Mouse (Mus musculus) brain, embryonic 18.5 days (tissue): ENCODE results near the gene Map3k3.

Experiments
- DNase-seq: peaks from one replicate; pipeline ENCODE4 v3.0.0-alpha.2; 2012; ENCODE audit warnings: low read depth, low spot score

Map3k3 gene

DNA sequence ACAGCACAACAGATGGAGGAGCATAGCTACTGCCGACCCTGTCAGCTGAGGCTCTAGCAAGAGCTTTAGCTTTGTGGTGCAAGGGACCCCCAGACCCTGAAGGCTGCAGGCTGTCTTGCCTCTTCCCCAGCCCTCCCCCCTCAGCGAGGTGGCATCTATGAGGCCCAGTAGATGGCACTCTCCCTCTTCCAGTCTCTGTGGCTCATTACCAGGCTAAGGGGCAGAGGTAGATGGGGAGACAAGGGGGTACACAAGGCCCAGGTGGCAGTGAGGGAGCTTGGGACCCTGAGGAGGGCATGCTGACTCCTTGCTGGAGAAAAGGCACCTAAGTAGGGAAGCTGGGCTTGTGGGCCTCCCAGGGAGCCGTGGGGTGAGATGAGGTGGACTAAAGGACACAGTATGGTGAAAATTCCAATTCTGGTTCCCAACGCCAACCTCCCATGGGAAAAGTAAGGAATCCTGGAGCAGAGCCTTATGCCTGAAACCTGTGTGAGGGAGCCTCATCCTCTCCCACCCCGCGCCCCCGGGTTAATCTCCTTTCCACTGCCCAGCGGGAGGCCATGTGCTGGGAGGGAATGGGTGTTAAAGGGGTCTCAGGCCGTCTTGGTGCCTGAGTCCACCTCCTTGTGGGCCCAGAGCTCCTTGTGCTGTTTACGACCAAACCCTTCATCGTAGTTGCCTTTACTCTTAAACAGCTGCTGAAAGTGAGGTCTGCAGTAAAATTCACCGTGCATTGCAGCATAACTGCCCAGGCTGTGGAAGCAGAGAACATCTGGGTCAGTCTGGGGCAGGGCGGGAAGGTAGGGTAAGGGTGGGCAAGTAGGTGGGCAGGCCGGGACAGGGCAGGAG is 73.9 kb downstream of the Map3k3 start:
- no peak for DNase-seq

DNA sequence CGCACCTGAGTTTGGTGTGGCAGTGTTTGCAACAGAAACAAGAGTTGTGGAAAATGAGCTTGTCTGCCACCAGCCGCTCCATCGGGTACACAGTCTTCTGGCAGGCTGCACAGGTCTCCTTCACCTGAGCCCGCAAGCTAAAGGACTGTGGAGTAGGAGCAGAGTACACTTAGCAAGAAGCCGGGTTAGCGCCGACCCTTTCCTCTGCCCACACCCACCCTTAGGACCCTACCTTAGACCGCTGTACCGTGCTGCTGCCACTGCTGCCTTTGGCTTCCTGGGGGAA is 74.5 kb downstream of the Map3k3 start:
- DNase-seq, result no peak

DNA sequence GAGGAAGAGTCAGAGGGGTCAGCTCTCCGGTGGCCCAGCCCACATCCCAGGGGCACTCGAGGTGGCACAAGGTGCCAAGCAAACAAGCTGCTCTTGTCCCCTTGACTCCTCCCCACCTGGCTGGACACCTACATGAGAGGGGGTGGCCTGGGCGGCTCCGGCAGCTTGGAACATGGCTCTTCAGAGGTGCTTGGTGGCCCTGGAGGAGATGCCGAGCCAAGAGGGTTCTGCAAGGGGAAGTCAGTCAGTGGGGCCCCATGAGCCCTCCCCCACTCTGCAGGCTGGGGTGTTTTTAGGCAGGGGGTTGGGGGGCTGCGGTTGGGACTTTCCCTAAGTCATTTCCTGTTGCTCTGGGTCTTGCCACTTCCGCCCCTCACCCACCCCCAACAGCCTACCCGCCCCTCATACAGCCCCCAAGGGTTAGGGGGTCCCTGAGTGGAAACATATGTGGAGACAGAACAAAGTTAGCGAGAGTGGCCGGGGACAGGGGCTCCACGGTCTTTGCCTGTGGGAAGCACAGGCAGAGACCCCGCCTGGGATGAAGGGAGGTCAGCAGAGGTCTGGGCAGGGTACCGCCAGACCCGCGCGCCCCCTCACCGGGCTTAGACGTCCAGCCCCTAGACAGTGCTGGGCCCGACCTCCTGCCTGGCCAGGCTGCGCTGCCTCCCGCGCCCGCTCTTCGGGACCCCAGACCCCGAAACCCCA is 75.0 kb downstream of the Map3k3 start:
- DNase-seq, result no peak

DNA sequence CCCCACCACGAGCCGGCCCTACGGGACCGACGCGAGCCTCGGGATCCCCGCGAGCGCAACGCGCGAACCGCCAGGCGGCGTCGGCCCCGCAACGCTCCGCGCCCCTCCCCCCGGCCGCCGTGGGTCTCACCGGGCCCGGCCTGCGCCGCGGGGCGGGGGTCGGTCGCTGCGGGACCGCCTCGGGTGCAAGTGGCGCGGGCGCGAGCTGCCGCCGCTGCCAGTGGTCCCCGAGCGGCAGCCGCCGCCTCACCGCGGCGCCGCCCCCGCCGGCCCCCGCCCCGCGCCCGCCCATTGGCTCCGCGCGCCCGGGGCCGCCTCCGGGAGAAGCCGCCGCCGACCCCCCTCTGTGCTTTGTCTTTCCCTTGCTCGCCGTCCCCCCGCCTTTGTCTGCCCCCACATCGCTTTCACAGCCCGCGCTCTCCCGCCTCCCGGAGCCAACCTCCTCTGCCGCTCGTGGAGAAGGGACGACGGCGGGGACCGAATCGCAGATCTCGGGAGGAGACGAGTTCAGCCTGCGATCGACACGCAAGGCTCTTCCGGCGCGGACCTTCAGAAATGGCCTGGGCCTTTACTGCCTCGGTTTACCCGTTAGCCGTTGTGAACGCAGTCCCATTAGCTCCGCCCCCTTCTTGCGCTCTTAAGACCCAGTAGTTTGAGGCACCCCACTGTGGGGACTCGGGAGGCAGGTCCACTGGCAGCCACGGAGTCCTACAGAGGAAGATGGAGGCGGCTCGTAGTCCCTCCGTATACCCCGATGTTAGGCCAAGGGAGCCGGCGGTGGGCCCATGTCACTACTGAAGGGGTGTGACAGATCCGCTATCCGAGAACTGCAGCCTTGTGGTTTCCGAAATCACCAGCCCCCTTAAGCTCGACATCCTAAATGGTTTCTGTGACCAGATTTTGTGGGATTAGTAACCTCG is 75.8 kb downstream of the Map3k3 start:
- DNase-seq, result peak; percentile 79

DNA sequence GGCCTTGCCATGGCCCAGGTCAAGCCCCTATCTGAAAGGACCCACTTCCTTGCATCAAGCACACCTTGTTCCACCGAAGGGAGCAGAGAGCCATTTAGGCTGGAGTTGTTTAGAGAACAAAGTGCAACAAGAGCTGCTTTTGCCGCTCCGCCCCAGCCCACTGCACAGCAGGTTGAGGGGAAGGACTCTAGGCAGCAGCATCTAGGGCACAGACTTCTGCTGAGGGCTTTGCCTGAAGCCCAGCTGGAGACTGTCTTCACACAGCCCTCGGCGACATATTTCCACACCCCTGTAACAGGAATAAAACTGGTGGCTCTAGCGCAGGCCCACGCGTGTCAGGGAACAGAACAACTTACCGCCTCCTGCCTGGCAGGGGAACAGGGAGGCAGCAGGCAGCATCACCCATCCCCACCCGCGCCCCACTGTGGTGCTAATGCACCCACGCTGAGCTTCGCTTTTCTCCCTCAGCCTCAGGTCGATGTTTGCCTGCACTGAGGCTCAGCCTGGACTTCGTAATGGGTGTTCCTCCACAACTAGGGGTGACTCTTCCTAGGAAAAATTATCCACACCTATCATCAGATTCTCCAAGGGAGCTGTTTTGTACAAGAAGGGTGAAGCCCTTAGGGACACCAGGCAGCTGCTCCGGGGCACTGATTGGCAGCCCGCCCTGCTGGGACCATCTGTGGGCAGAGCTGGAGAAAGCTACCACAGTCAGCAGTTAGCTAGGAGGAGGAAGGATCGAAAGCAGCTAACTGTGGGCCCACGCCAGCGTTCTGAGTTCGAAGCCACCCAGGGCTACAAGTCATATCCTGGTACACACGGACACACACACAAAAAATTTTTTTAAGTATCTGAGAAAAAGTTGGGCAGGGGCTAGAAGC is 76.7 kb downstream of the Map3k3 start, which contains the start of the genes Gm10840 and Limd2:
Gene Gm10840 (plus strand): TSS at position 10 of the 881 bp plus-strand sequence.
Gene Limd2 (minus strand): TSS at position 20 of the 881 bp plus-strand sequence.
- peak; percentile 22 for DNase-seq

DNA sequence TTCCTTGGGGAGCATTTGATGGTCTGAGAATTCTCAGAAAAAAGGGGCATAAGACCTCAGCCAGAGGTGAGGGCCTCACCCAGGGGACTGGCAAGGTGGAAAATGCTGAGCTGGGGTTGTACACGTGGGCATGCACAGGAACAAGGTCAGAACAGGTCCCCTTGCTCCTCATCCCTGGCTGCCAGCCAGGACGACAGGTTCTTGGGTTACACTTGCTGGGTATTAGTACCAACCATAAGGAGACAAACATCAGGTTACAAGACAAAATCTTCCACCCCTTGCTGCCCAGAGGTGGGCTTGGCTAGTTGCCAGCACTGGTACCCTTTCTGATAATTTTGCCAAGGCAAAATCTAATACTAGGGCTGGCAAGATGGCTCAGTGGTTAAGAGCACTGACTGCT is 77.8 kb downstream of the Map3k3 start:
- DNase-seq, result no peak

DNA sequence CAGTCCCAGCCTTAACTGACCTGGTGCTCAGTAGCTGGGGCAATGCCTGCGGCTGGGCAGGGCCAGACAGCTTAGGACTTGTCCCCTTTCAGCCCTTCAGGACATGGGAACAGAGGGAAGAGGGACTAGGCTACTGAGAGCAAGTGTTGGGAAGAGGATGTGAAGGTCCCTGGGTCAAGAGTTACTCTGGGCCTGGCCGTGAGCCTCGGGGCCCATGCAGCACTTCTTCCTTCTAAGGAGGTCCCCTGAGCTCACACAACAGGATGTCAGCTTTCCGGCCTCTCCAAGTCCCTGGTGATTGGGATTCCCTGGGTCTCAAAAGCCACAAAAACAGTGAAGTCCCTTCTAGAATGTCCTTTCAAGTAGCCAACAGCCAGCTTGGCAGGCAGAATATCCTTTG is 79.1 kb downstream of the Map3k3 start:
- DNase-seq, result no peak

DNA sequence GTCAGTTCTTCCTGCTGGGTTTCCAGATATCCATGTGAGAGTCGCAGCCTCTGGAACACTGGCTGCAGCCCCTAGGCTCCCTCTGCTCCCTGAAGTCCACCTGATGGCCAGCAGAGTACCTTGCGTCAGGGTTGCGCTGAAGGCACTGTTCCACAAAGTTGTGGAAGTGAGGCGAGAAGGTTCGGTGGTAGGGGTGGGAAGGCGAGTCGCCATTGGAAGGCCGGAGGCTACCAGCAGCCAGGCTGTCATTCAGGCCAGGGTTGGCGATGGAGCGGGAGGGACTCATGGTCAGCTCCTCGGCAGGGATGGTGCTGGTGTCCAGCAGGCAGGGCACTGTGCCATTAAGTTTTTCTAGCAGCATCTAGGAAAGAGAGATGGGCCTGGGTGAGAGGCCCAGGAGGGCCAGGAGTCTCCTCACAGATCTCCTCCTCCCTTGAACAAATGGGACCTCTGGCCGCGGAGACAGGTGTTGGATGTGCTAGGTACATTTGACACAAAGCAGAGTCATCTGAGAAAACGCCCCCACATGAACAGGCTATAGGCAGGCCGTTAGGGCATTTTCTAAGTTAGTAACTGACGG is 80.3 kb downstream of the Map3k3 start:
- DNase-seq, result no peak

DNA sequence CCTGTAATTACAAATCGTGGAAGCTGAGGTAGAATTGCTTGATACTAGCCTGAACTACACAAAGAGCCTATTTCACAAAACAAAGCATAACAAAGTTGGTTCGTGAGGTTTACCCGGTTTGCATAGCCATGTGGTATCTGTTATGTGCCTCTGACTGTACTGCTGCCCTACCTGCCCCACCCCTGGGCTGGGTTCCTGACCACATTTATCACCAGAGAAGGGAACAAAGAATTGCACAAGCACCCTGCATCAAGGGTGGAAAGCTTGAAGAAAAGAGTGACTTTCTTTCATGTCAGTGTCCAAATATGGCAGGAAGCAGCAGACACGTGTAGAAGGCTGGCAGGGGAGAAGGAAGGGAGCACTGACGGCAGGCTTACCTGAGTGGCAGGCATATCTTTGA is 83.0 kb downstream of the Map3k3 start:
- no peak for DNase-seq

DNA sequence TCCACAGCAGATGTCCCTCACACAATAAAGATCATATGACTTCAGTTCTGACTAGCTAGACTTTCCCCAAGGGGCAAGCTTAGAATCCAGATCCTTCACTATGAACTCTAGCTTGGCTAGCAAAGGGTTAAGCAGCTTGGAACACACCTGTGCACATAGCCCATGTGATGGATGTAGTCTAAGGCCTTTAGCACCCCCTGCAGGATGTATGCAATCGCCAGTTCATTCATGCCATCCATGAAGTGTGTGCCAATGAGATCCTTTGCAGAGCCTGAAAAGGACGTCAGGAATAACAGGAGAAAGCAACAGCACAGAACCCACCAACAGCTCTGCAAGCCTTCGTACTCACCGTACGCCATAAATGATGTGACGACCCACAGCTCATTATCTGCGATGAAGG is 86.4 kb downstream of the Map3k3 start:
- no peak for DNase-seq

DNA sequence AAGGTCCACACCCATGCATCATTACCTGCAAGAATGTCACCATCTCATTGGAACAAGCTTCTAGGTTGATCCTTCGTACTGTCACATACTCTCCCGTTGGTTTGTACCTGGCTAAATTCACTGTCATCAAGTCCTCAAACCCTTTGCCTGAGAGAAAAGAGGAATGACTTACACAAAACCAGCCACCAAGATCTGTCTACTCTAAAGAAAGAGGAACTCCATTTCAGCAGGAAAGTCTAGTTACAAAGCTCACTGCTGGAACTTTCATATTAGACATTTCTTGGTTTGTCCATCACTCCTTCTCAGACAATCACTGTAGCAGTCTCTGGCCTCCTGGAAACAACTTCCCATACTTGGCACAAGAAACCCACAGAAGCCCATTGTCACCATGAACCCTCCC is 88.8 kb downstream of the Map3k3 start:
- DNase-seq, result no peak

DNA sequence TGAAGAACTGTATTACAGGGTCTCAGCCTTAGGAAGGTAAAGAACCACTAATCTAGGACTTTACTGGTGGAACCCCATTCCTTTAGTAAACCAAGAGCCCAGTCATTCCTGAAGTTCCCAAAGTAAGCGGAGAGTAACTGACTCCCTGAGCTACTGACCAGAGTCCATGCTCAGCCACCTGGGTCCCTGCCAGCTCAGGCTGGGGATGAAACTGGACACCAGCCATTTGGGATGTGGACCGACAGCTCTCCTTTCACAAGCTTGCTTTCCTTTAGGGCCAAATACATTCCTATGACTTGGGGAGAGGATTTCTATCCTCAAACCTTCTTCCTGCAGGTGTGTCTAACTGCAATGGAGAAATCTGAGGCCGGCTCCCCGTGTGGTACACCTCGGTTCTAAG is 90.0 kb downstream of the Map3k3 start:
- DNase-seq, result no peak

DNA sequence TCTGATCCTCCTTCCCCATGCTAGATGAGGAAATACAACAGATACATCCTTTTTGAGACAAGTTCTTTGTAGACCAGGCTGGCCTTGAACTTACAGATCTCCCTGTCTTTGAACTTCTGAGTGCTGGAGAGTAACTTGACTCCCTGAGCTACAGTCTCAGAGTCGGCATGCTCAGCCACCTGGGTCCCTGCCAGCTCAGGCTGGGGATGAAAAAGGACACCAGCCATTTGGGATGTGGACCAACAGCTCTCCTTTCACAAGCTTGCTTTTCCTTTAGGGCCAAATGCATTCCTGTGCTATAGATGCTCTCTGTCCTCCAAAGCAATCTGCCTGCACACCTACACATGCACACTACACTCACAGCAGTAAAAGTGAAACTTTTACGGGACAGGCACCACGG is 90.7 kb downstream of the Map3k3 start:
- DNase-seq, result no peak

DNA sequence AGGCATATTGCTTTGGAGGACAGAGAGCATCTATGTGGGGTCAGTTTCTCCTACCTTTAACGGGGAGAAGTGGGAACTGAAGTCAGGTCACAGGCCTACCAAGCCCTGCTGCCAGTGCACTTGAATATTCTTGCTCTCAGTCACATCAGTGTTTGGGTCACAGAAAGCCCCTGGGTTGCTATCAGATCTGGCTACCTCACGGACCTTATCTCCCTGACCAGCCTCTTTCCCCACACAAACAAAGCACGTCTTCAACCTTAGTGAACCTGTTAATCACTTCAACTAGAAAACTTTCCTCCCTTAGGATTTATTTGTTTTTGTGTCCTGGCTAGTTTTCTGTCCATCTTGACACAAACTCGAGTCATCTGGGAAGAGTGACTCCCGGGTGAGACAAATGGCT is 92.0 kb downstream of the Map3k3 start:
- no peak for DNase-seq

DNA sequence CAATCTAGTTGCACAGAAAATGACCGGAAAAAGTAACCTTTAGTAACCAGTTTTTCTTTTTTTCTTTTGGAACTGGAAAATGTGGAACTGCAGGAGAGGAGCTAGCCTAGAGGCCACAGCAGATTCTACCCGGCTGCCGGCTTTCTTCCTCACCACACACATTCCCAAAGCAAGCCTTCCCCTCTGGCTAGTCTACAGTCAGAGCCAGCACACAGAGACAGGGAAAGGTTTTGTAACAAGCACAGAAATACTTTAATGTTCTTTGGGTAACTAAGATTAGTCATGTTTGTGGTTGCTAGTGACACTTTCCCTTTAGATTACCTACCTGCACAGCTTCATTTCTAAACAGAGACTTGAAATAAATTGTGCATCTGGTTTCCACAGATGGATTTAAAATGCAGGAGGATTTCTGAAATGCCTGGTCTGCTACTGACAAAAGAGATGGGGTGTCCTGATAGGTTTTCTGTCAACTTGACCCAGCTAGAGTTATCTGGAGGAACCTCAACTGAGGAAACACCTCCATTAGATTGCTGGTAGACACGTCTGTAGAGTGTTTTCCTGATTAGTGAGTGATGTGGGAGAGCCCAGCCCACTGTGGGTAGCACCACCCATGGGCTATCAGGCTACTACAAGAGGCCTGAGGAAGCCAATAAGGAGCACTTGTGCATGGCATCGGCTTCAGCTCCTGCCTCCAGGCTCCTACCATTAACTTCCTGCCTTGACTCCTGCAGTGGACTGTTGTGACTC is 93.8 kb downstream of the Map3k3 start:
- no peak for DNase-seq

DNA sequence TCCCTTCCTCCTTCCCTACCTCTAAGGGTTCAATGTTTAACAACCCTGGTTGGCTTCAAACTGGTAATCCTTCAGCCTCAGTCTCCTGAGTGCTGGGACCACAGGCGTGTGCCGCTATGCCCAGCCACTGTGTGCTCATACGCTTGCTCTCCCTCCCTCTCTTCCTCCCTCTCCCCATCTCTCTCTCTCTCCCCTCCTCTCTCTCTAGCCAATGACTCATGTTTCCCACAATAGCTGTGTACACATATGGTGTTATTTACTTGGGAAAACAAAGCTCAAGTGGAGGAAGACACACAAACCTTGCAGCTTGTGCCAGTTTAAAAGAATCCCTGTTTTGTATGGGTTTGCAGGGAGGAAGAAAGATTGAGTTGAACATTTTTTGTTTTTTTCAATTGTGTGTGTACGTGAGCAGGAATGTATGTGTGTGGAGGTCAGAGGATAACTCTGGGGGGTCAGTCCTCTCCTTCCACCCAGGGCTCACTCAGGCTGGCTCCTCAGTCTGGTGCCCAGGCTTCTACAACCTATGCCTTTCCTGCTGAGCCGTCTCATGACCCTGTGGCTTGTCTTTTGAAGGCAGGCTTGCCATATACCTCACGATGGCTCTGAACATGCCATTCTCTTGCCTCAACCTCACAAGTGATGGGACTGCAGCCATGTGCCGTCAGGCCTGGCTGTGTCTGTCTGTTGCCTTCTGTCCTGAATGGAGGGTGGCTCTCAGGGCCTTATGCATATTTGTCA is 95.5 kb downstream of the Map3k3 start:
- no peak for DNase-seq

DNA sequence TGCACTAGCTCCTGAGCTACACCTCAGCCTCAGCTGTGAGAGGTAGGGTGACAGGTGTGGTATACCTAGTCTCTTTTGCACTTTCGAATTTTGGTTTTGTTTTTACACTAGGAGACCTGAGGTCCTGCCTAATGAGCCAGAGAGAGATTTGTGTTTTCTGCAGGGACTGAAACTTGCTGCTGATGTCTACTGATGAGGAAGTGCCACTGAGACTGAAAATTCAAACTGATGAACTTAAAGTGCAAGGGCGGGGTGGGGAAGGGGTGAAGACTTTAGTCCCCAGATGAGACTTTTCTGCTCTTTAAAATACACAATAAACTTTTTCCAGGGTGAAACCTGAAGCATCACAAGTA is 96.0 kb downstream of the Map3k3 start:
- no peak for DNase-seq

DNA sequence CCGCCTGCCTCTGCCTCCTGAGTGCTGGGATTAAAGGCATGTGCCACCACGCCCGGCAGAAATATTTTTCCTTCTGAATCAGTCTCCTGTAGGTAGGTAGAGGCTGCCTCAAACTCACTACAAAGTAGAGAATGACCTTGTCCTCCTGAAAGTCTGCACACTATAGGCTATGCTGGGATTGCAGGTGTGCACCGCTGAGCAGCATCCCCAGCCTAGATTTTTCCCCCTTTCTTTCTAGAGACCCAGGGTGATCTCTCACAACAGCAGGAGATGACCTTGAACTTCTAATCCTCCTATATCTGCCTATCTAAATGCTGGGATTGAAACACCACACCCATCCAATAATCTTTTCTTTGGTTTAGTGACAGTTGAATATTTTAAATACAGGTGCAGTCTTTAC is 102.9 kb downstream of the Map3k3 start:
- DNase-seq, result no peak

DNA sequence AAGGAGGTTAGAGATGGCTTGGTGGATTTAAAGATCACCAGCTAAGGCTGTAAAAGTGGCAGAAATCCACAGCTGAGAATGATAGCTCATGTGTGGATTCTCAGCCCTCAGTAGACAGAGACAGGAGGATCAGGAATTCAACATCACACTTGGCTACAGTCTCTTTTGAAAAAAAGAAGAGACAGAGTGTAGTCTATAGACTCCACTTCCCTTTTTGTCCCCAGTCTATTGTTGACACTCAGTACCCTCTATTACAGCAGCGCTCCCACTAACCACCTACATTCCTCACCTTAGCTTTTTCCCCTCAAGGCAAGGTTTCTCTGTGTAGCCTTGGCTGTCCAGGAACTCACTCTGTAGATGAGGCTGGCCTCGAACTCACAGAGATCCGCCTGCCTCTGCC is 107.3 kb downstream of the Map3k3 start:
- DNase-seq, result no peak

DNA sequence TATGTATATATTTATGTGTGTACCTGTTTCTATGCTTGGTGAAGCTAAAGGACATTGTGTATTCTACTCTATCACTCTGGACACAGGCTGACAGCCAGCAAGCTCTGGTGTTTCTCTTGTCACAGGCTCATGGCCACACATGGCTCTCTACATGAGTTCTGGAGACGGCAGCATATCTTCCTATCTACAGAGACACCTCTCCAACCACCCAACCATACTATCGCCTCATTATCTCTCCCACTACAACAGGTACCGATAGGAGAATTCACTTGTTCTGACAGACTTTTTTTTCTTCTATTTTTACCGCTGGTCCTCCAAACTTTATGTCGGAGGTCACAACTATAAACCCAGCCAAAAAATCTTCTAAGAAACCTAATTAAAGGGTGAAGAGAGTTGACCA is 107.8 kb downstream of the Map3k3 start:
- DNase-seq, result no peak
